Mouse (Mus musculus) gastrocnemius, postnatal 14 days (tissue): ENCODE data around the gene Prlh. TPM values are rescaled to one million over a fixed set of nuclear protein-coding genes. Genes with fewer than 3 reads are reported as not detected.

Experiments used
- DNase-seq: peaks from one replicate; pipeline ENCODE4 v3.0.0; 2021; ENCODE audit warnings: mixed read lengths
- intact Hi-C: fragments of 180-260 bp; cut with DNase I; formaldehyde crosslinking; loops from one replicate; pipeline ENCODE4 v1.15.1; 2025; ENCODE audit warnings: low total_unique reads
- long read RNA-seq, 2 experiments: library from polyadenylated mRNA; stranded (forward); transcript quantifications; one replicate each; pipeline ENCODE4 v2.0.0; 2021
- total RNA-seq, 2 experiments: library from RNA; stranded (reverse); gene quantifications; 2 replicates each; pipeline ENCODE4 v1.2.3; 2021

Gene Prlh
- total RNA-seq = not detected
- long read RNA-seq, experiment 1 = 0 reads
- long read RNA-seq, experiment 2 = 0 reads

DNA sequence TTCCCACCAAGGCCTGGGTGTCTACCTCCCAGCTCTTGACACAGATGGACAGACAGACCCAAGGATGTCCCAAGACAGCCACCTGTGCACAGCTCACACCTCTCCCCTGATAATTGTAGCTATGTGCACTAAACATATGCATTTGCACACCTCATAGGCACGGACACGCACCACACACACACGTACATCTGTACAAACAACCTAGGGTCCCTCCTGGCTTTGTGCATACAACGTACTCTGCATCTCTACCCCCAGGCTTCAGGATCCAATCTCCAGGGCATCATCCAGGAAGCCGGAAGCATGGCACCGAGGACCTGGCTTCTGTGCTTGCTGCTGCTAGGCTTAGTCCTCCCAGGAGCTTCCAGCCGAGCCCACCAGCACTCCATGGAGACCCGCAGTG lies at the start of gene Prlh:
Prlh (plus strand) TSS at position 301 of the 400 bp plus-strand sequence.
- intact Hi-C loops = no loop called here
- no peak for DNase-seq

DNA sequence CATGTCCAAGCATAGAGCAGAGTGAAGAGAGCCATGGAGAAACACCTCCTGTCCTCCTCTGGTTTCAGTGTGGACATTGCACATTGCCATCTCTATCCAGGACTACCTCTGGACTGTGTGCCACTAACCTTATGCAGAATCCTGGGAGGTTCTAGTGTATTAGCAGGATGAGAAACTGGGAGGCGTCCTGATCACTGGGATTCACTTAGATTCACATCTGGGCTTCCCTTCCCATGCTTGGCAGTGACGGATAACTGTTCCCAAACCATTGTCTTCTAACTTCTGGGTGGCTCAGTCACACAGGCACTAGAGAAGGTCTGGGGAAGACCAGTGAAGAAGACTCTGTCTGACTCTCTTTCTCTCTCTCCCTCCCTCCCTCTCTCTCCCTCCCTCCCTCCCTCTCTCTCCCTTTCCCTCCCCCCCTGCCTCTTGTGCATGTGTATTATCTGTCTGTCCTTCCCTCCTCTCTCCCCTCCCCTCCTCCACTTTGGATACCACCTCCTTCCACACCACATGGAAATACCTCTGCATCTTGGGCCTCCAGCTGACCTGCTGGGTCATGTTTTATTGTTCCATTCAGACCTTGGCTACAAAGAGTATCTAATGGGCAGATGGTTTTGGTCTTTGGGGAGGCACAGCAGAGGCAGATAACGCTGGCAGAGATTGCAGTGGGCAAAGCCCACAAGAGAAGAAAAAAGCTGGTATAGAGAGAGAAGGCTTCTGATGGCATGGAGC lies 49.5 kb upstream of the Prlh start:
- no peak for DNase-seq

DNA sequence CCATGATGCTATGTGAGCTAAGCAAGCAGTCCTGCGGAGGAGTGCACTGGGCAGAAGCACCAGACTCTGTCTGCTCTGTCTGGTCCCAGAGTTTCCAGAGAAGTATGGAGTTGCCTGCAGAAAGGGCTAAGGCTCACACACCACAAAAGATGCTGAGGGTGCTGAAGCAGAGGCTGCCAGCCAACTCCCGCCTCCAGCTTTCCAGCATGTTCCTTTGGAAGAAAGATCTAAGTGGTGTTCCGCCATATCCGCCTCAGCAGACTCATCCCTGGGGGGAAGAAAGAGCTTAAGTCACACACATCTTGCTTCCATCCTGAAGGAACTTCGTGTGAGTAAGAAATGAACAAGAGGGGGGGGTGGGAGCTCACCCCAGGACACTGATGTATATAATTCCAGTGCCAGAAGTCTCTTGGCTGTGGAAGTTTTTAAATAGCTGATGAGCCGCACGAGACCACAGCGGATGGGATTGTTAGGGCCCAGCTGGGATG lies 48.9 kb upstream of the Prlh start:
- DNase-seq = peak; percentile 56
- intact Hi-C loops = no loop called here

More for the DNA sequence above, 49.5 kb upstream of the Prlh start:
- intact Hi-C loops = no loop called here

DNA sequence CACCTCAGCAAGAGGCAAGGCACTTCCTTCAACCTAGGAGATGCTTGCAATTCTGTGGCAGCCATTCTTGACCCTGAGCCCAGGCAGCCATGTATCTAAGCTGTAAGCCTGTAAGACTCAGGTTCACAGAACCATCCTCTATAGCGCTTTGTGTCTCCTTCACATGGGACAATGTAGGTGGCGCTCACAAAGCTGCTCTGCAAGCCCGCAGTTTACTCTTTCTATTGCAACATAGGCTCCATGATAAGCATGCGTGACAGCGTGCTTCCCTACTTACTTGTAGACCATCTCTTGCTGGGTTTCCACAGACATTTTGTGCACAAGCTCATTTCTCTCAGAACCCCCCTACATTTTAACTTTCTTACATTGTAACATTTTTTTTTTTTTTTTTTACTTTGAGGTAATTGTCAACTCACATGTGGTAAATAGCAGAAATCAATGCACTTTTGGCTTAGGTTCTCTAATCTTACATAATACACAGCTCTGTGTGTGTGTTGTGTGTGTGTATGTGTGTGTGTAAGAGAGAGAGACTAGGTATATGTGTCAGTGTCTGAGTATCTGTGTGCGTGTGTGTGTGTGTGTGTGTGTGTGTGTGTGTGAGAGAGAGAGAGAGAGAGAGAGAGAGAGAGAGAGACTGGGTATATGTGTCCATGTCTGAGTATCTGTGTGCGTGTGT lies 48.0 kb upstream of the Prlh start:
- DNase-seq = no peak
- intact Hi-C loops = no loop called here

DNA sequence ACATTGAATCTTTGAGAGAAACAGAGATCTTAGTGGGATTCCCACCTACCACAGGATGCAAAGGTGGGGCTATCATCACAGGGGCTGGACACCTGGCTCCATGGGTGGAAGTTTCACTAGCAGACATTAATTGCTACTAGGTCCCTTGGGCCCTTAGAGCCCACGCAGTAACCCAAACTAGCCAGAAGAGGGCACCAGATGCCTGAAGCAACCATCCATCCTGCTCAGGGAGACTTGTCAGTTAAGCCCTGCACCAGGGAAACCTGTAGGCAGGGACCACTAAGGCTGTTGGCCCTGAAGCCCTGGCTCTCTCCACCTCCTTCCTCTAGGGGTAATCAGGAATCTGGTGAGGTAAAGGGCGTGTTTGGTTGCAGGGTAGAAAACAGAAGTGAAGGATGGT lies 46.6 kb upstream of the Prlh start:
- peak; percentile 30 for DNase-seq
- intact Hi-C loops = loop anchor here (2.0 kb wide), 1 partner anchor 50 kb away; no protein-coding TSS in a partner anchor

DNA sequence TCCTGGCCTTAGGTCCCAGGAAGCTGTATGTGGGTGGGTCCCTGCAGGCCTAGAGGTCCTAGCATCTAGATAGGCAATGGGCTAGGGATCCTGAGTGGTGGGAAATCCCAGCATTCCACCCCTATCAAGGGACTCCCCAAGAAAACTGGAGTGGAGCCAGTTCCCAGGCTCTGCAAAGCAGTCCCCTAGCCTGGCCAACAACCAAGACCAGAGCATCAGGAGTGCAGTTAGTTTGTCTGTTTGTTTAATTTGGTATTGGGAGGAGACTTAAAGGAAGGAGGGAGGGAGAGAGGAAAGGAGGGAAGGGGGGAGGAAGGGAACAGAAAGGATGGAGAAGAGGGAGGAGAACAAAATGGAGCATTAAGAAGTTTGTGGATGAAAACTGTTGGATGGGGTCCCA lies 43.7 kb upstream of the Prlh start:
- intact Hi-C loops = no loop called here
- DNase-seq = peak; percentile 59

DNA sequence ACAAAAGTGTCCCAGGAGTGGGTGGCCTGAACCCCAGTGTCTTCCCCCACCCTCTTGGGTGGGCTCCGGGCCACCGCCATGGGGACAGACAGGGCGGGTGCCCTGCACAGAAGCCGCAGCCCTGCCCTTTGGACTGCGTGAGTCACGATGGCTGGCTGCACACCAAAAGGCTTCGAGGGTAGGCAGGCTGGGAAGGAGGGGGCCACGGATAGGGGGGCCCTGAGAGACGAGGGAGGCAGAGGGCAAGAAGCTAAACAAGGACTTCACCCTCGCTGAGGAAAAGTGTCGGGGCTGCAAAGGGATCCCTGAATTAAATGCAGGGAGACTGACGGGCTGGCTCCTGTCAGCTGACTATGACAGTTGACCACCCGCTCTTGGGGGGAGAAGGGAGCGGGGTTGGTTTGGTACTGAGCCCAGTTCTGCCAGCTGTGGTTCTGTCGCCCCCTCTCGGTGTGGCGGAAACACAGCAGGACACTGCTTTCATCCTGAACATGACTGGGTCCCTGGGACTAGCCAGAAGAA lies 43.2 kb upstream of the Prlh start:
- DNase-seq = peak; percentile 69
- intact Hi-C loops = no loop called here

DNA sequence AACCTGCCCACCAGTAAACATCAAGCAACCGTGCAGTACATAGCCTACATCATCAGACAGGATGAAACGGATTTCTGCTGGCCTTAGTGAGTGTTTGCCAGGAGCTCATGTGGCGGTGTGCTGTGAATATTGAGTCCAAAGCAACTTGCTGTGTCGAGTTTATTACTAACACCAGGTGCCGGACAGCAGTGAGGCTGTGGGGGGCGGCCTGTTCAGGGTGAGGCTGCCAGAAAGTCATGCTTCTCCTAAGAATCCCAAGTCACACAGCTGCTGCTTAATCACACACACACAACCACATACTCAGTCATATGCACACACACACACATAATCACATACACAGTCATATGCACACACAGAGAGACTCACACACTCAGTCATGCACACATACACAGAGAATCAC lies 39.7 kb upstream of the Prlh start:
- no peak for DNase-seq
- intact Hi-C loops = no loop called here

DNA sequence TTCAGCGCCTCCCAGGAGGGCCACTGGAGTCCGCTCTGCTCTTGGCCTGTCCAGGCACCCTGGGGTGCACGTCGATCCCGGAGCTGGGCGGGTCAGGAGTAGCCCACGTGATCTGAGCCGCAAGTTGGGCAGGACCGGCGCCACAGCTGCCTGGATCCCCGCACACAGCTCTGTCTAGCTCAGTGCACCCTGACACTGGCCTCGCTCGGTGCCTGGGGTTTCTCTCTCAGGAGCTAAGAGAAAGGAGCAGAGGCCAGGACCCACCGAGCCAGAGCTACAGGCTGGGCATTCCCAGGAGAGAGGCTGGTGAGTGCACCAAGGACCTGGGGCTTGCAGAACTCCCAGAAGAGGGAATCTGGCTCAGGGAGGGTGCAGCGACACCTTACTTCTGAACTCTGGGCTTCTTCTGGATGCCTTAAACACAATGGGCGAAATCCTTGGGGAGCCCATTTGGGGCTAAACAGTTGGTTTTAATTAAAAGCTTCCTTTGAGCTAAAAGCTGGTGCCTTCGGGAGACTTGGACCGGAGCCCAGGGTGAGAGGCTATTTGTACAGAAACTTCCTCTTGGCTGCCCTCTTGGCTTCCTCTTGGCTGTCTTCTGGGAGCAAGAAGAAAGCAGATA lies 37.8 kb upstream of the Prlh start, which contains the start of gene Mlph:
Mlph (plus strand) TSS at position 138 of the 622 bp plus-strand sequence.
- peak; percentile 54 for DNase-seq
- intact Hi-C loops = no loop called here

DNA sequence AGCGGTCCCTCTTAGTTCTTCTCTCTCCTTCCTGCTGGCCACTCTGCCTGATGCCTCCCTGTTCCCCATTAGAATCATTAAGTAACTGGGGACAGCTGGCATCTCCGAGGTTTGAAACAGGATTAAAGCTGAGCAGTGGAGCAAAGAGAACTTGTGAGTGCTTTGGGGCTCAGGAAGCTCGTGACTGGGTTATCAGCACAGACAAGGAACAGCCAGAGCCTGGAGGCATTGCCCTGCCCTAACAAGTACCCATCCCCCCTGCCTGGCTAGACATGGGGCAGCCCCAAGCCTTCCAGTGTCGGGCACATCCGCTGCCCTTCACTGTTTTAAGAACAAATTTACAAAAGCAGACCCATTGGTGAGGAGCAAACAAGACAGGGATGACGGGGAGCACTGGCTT lies 35.4 kb upstream of the Prlh start:
- intact Hi-C loops = no loop called here
- no peak for DNase-seq

DNA sequence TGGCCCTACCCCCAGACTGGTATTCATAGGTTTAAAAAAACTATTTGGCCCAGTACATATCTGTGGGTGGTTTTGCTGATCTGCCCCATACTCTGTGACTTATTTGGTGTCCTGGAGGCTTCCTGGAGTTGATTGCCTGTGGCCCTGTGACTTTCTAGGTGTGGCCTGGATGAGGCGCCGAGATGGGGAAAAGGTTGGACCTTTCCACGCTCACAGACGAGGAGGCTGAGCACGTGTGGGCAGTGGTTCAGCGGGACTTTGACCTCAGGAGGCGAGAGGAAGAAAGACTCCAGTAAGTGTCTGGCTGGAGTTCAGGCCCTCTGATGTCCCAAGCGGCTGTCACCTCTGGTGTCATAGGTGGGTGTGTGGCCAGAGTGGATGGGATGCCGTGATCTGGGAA lies 31.2 kb upstream of the Prlh start:
- intact Hi-C loops = no loop called here
- DNase-seq = no peak

DNA sequence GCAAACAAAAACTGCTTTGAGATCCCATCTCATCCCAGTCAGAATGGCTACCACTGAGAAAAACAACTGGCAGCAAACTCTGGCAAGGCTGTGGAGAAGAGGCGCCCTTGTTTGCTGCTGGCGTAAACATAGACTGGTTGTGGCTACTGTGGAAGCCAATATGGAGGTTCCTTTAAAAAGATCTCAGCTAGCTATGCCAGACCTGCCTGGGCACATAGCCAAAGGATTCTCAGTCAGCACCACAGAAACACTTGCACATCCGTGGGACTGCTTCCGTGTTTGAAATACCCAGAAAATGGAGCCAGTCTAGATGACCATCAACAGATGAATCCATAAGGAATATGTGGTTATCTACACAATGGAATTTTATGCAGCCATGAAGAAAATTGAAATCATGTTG lies 26.9 kb upstream of the Prlh start:
- intact Hi-C loops = no loop called here

DNA sequence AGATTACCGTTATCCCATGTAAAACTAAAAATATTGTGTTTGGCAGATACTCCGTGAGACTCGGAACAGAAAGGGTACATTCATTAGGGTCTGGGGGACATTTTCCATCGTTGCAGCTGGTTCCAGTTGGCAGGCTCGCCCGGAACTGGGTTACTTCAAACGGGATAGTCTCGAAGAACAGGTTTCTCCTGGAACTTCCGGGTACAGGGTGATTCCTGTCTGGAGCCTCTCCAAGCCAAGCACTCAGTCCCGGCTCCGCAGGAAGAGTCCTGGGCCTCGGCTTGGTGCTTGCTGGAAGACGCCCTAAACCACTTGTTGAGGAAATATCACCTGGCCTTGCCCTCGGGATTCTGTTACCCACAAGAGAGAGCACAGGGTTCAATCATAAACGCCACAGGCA lies 25.6 kb upstream of the Prlh start:
- intact Hi-C loops = no loop called here
- DNase-seq = no peak

More for the DNA sequence above, 26.9 kb upstream of the Prlh start:
- DNase-seq = no peak

DNA sequence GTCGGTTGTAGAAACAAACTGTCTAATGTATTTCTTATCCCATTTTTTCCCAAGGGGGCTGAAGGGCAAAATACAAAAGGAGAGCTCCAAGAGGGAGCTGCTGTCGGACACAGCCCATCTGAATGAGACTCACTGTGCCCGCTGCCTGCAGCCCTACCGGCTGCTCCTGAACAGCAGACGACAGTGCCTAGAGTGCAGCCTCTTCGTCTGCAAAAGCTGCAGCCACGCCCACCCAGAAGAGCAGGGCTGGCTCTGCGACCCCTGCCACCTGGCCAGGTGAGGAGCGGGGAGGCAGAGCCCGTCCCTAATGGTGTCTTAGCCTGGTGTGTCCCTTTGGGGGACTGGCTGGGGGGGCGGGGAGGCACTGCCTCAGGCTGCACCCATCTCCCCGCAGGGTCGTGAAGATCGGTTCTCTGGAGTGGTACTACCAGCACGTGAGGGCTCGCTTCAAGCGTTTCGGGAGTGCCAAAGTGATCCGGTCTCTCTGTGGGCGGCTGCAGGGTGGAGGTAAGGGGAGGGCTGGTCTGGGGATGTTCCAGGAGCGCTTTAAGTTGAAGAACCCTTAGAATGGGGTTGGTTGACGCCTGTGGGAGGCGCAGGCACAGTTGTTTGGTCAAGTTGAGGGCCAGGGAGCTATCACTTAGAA lies 24.9 kb upstream of the Prlh start:
- DNase-seq = no peak
- intact Hi-C loops = loop anchor here (2.0 kb wide), 1 partner anchor 29 kb away; no protein-coding TSS in a partner anchor

DNA sequence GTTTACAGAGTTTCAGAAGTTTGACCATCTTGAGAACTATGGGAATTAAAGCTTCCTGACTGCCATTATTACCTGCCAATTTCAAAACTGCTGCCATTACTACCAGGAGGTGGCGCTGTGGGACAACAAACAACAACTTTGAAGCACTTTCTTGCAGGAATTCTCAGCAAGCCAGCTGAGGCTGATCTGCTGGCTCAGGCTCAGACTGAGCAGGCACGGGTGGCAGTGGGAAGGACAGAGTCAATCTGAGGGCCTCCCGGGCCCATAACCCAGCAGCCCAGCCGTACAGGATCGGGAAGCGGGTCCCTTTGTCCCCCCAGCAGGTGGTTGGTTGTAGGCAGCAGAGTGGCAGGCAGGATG lies 24.4 kb upstream of the Prlh start:
- DNase-seq = peak; percentile 86
- intact Hi-C loops = loop anchor here (2.0 kb wide), 1 partner anchor 28 kb away; no protein-coding TSS in a partner anchor

DNA sequence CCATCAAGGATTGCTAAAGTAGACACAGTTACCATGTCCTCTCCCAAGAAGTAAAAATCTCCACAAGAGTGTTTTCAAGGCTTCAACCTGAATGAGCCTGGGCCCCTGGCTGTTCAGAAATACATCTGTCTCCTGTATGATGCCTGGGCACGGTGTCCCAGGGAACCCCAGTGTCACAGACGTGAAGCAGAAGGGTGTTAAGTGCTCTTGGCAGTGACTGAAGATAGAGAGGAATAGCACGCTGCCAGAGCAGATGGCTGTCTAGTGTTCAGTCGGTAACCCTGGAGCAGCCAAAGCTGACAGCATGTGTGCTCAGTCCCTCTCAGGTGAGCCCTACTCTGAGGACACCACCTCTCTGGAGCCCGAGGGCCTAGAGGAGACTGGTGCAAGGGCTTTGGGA lies 19.9 kb upstream of the Prlh start:
- DNase-seq = no peak

DNA sequence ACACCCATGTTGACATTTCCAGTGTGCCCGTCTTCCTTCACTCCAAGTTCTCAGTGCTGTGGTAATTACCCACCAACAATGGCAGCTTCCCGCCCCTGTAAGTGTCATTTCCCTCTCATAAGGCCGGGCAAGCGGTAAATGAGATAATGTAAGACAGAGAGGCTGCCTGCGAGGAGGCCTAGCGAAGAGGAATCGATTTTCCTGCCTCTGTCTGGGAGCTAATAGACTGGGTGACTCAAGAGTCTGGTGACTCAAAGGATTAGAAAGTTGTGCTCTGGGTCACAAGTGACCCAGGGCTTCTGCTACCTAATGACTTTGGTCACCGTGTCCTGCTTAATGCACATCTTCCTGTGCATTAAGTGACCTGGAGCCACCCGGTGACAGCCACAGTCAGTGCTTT lies 15.9 kb upstream of the Prlh start:
- DNase-seq = no peak
- intact Hi-C loops = no loop called here

More for the DNA sequence above, 19.9 kb upstream of the Prlh start:
- intact Hi-C loops = no loop called here

DNA sequence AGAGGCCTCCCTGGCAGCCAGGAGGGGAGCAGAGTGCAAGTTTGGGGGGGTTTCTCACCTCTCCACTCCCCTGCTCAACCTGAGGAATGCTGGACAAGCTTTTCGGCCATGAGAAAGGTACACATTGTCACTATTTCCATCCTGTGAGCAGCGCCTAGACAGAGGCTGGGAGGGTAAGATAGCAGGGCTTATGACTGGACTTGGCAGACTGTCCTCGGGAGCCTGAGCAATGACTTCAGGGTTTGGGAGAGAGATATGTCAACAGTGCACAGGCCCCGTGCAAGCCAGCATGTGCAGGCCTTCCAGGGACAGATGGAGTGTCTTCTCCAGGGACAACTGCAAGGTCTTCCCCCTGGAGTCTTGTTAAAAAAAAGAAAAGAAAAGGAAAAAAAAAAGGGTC lies 12.9 kb upstream of the Prlh start:
- intact Hi-C loops = no loop called here
- DNase-seq = no peak

DNA sequence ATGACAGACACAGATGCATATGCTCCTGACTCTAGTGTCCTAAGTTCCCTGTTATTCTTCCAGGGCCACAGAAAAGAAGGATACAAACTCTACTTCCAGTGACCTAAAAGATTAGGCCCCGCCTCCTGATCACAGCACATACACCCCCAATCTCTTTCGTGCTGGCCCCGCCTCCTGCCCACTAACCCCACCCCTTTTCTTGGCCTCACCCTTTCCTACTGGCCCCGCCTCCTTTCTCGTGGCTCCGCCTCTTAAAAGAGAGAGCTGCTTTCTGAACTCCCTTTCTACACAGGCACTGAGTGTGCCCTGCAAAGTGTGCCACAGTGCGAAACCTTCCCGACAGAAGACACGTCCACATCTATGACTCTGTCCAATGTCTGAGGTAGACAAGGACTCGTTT lies 7.7 kb upstream of the Prlh start:
- no peak for DNase-seq
- intact Hi-C loops = no loop called here

DNA sequence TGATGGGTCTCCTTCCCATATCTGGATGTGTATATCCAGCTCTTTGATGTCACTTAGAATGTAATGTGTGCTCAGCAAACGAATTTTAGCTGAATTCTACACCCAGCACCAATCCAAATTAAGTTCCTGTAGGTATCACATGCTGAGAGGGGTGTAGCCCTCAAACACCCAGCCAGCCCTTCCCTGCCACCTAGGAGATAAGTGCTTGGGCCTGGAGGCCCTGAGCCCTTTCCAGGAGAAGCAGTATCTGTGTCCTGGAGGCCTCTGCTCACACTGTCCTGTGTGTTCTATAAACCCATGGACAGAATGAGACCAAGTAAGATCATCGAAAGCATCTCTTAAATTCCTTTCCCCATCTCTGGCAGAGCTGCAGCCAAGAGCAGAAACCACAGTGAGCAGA lies 5.7 kb upstream of the Prlh start:
- DNase-seq = no peak
- intact Hi-C loops = no loop called here
